Mouse (Mus musculus) G1E (cell line): Measurements from ENCODE around the gene Gipc3.

Source experiments
- CTCF ChIP-seq: IDR thresholded peaks from 2 replicates; pipeline ENCODE4 v1.5.1; 2012; ENCODE audit warnings: low read depth, low read length, inconsistent platforms, mixed read lengths
- GATA2 ChIP-seq: IDR thresholded peaks from 2 replicates; pipeline ENCODE4 v1.6.1; 2012; ENCODE audit warnings: low read depth, low read length, inconsistent platforms, borderline replicate concordance

GRCm38 (mm10) chr10:81304597-81305238 is 38.3 kb downstream of the Gipc3 start:
- TF ChIP-seq CTCF: peak; percentile 94
- TF ChIP-seq GATA2: no peak
